Mouse (Mus musculus): ENCODE results near the gene Traf3ip2.

Traf3ip2 gene

DNA sequence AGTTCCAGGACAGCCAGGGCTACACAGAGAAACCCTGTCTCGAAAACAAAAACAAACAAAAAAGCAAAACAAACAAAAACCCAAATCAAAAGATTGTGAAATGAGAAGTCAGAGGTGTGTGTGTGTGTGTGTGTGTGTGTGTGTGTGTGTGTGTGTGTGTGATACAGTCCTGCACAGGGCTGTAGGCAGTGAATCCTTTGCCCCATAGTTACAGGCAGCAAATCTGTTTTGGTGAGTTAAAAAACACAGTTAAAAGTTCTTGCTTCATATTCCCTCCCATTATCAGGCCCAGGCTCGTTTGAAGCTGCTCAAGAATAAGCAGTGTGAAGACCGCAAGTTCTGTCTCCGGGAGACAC, at the start of gene Traf3ip2:
TSS of gene Traf3ip2 (plus strand) at position 302 of the 356 bp plus-strand sequence.
- no peak for DNase-seq (ENCODE audit: low read depth, low spot score)

DNA sequence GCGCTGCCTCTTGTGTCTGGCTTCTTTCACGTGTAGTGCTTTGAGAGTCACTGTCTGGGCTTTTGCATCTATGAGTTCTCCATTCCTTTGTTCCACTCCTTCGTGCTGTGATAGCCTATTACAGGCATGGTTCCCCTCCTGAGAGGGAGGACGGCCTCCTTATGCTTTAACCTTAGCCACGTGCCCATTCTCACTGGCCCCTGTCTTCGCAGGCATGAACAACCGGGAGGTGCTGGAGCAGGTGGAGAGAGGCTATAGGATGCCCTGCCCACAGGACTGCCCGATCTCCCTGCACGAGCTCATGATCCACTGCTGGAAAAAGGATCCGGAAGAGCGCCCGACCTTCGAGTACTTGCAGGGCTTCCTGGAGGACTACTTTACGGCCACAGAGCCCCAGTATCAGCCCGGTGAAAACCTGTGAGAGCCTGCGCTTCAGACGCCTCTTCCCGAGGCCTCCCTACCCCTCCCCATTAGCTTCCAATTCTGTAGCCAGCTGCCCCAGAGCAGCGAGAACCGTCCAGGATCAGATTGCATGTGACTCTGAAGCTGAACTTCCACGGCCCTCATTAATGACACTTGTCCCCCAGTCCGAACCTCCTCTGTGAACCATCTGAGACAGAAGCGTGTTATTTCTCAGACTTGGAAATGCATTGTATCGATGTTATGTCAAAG, 49.0 kb upstream of the Traf3ip2 start:
- DNase-seq (ENCODE audit: low read depth, low spot score) = no peak

DNA sequence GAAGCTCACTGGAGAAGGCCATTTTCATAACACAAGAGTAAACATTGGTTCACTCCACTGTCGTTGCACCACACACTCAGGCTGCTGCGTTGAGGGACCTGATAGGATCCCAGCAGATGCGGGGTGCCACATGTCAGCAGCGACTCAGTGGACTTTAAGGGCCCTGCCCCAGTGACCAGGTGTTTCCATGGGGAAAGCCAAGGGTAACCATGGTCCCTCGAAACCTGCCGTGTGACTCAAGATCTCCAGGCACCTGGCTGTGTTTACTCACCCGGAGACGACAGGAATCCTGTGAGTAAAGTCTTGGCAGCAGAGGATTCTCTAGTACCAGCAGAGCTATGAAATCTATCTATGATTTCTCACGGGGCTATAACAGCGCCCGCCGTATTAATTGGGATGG, 45.8 kb upstream of the Traf3ip2 start:
- no peak for DNase-seq (ENCODE audit: low read depth, low spot score)

DNA sequence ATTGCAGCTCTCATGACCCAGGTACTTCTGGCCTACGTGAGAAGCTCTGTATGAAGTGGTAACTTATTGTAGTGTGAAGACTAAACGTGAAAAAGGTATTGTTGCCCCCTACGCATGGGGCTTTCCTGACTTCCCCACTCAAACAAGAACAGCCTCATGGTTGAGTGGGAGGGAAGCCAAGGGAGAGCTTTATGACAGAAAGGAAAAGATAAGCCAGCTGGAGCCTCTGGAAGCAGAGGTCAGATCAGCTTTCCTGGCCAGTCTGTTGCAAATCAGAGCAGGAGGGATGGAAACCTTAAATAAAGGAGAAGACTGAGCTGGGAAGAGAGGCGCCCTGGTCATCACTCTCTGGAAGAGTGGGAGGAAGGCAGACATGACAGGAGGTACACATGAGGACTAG, 43.7 kb upstream of the Traf3ip2 start:
- no peak for DNase-seq (ENCODE audit: low read depth, low spot score)

DNA sequence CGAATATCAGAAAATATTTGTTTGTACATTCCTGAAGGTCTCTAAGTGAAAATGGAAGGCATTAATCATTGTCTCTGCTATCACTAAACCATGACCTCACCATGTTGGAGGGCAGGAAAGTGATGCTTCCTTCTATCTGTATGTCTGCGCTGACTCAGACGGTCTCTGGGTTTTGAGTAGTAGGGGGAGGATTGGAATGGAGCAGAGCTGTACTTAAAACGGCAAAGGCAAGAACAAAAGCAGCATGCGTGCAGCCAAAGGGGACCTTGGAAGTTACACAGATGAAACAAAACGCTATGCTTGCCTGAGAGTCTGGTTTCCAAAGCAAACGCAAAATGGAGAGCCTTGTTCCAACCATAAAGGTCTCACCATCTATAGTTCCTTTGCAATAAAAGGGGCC, 41.7 kb upstream of the Traf3ip2 start:
- no peak for DNase-seq (ENCODE audit: low read depth, low spot score)

DNA sequence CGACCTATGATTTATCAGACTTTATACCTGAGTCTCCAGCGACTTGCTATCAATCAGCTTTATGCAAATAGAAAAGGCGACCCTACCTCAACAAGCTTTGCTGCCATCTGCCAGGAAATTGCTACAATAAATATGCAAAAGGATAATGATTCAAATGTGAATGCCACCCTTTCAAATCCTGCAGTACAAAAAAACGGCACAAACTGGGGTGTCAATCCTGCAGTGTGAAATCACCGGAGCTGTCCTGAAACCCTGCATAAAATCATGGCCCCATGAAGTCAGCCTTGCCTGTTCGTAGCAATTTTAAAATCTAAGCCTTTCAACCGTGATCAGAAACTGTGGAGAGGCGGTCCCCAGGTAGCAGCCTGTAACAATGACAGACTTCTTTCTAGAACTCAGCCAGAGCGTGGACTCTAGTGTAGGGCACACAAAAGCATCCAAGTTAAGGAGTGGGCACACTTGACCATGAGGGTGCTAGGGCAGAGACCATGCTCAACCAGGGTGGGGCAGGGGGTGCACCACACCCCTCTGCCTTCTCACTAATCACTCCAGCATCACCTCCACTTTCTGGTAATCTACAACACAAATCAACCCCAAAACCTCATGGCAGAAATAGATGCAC, 40.6 kb upstream of the Traf3ip2 start:
- no peak for DNase-seq (ENCODE audit: low read depth, low spot score)

DNA sequence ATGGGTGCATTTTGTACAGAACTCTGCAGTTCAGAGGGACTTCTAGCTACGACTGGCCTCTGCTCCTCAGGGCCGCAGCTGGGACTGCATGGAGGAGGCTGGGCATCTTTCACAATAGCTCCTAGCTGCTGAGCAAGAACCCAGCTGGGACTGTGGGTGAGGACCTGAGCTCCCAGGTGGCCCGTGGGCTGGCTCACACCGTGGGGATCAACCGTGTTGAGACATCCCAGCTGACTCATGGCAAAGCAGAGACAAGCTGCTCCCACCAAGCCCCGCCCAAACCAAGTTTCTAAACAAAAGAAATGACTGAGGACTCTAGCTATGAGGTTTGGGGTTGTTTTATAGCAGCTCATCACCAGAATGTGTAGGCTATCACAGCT, 40.1 kb upstream of the Traf3ip2 start:
- DNase-seq (ENCODE audit: low read depth, low spot score) = no peak

DNA sequence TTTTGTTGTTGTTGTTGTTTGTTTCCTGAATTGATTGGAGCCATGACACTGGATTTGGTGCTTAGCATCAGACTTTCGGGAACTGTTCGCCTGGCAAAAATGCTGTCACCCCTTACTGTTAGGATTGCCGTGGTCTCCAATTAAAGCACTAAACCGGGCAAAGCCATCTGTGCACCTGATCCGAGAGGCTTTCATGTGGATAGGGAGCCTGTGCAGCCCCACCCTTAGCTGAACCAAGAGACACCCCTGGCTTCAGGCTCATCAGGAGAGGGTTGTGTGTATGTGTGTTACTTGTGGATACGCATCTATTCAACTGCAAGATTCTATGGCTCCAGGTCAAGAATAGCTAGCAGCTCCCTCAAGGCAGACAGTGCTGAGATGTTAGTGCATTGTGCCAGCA, 36.3 kb upstream of the Traf3ip2 start:
- DNase-seq (ENCODE audit: low read depth, low spot score) = no peak

DNA sequence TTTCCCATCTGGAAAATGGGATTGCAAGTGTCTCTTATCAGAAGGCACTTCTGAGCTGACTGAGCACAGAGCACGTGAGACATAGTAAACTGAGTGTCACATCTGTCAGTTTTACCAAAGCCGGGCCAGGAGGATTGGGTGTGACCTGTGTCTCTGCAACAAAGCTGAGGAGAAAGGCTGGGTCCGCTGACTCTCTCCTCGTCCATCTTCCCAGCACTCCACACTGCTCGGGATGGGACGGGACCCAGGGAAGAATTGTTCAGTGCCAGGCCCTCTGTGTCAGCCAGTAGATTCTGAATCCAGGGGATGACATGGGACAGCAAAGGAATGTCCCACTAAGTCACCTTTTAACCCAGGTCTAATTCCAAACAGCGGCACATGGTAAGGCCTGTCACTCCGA, 32.3 kb upstream of the Traf3ip2 start:
- no peak for DNase-seq (ENCODE audit: low read depth, low spot score)

DNA sequence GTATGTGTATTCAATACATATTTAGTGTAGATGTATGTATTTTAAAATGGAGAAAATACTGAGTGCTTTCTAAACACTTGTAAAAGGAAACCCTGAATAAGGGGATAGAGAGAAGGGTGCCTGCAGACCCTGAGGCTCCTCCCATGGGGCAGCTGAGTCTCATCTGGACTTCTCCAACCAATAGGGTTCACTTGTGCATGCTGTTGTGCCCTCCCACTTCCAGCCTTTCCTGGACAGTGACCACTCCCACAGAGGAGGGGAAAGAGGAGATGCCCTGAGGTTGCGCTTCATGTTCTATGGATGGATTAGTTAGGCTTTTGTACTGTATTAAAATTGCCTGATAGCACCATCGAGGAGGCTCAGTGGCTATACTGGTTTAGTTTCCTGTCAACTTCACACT, 30.3 kb upstream of the Traf3ip2 start:
- no peak for DNase-seq (ENCODE audit: low read depth, low spot score)

DNA sequence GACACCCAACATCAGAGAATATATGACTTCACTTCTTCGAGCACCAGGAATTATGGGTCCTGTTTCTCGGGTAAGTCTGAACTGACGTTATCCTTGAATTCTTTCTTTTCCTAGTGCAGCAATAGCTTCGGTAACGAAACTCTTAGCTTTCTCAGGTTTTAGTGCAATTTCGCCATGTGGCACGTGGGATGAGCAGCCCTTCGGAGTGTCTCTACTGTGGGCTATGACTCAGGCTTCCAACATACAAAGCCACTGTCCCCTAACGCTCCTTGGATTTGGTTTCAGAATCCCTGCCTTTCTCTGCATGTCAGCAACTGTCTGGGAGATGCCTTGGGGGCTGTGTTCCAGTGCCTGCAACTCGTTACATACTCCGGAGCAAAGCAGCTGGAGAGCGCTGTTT, 29.0 kb upstream of the Traf3ip2 start:
- DNase-seq (ENCODE audit: low read depth, low spot score) = no peak

DNA sequence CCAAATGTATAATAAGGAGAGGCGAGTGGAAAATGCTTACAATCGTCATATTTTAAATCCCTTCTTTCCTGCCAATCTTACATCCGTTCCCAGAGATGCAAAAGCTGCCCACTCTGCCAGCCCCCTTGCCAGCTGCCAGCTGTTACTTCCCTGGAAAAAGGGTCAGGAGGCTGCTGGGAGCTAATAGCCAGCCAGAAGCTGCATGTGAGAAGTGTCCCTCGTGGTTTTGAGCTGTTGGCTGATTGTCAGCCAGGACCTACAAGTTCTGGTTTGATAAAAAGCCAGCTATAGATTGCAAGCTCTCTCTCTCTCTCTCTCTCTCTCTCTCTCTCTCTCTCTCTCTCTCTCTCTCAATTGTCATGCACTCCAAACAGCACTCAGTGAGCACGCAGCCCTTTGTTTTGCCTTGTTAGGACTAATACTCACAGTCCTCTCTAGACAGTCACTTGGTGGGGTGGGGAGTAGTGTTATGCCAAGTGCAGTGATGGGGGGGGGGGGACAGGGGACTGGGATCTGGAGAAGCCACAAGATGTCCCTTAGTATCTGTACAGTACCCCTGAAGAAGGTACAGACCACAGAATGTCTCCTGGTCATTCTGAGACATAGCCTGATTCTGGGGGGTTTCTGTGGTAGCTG, 25.3 kb upstream of the Traf3ip2 start:
- DNase-seq (ENCODE audit: low read depth, low spot score) = no peak

DNA sequence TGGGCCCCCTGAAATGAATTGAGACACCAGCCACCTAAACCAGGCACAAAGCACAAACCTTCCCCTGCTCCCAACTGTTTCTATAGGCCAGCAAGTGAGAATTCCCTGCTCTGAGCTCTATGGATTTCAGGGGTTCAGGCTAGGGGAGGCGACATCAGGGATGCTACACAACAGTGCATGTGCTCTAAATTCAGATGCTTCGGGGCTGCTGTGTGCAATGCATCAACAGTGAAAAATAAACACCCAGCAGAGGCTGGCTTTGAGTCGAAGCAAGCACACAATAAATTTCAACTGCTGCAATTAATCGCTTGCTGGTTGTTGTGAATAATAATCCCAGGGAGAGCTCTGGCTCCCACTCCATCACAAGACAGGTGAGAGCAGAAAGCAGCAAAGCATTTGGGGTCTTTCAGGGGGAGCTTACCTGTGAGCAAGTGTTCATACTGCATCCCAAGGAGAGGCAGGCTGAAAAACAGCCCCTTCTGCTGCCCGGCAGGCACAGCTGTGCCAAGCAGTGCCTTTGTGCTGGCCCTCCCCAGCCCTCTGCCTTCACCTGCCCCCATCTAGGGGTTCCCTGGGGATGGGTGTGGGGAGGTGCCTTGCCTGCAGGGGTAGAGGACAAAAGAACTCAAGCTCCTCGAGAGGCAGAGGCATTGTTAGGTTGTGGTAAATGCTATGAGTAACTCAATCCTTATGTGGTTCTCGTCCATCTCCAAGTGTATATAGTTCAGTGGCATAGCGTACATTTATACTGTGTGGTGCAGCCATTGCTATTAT, 24.6 kb upstream of the Traf3ip2 start:
- DNase-seq (ENCODE audit: low read depth, low spot score) = no peak

DNA sequence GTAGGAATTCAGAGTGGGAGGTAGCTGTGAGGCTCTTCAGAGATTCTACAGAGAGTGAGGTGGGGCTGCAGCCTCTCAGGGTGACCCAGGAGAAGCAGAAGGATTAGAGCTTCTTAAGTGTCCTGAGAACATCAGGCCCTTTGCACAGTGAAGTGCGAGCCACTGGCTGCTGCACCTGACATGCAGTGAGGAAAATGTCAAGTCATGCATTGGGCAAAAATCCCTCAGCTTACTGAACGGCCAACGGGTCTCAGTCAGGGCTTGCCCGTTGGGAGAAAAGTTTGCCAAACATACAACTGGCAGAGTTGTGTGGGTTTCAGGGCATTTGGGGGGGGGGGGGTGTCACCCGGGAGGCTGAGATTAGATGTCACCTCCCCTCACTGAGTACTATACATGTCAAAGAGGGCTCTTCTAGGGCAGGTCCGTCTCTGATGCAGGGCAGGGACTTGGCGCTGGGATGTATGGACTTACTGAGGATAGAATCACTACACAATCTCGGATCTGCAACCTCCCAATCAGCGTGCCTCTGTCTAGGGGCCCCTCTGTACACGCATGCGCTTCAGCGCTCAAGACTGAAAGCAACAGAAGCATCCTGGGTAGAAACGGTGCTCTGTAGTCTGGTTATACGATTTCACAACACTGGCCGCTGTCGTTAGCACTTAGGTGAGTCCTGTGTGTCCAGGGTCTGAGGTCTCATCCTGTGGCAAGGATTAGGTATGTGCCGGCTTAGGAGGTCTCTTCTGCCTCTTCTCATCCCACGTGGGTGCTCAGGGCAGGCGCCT, 22.8 kb upstream of the Traf3ip2 start:
- DNase-seq (ENCODE audit: low read depth, low spot score) = no peak

DNA sequence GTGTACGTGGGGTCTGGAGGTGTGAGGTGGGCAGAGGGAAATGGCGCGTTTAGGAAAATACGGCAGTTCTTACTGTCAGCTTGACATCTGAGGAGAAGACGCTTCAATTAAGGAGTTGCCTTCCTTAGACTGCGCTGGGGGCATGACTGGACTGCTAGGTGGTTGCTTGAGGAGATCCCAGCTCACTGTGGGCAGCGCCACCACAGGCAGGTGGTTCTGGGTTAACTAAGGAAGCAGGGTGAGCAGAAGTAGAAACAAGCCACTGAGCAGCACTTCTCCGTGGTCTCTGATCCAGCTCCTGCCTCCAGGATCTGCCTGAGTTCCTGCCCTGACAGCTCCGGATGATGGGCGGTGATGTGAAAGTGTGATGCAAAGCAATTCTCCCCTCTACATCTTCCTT, 22.1 kb upstream of the Traf3ip2 start:
- no peak for DNase-seq (ENCODE audit: low read depth, low spot score)

DNA sequence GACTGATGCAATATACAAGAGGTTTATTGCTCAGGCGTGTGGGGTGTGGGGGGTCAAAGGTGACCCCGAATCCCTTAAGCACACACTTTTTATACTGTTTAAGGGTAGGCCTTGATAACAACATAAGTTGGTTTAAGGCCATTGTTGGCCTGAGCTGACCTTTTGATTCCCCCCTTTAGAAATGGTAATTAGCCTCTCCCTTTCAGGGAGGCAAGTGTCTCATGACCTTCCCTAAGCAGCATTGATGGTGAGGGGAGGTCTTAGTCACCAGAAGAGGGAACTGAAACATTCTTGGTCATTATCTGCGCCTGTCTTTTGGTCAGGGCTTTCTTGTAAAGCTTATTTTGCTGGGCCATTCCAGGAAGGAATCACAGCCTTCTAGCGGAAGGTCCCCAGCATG, 20.2 kb upstream of the Traf3ip2 start:
- DNase-seq (ENCODE audit: low read depth, low spot score) = no peak

DNA sequence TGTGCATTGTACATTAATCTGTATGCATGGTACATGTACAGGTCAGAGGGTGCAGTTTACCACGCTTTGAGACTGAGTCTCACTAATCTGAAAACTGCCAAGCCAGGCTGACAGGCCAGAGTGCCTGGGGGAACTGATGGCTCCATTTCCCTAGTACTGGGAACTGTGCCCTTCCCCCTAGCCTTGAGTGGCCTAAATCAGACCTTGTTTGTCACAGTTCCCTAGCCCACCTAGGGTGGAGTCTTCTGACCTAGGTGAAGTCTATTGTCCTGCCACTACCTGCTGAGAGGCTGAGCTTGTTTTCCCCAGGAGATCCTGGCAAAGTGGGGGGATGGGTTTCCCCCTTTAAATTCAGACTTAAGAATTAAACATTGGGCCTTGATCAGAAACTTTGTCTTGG, 18.0 kb upstream of the Traf3ip2 start:
- no peak for DNase-seq (ENCODE audit: low read depth, low spot score)

DNA sequence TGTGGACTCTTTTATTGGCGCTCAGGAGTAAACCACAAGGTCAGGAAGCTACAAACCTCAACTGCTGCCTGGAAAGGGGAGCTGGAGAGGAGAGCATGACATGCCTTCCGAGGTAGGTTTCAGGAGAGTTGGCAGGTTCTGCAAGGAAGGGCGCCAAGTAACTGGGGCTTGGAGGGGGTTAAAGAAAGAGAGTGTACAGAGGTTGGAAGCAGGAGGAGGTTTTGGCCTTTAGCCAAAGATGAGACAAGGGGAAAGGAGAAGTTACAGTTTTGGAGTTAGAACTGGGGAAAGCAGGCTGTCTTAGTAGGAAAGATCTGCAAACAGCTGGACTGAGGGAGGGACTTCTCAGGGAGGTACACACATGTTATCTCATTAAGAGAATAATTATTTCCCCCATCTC, 16.9 kb upstream of the Traf3ip2 start:
- DNase-seq (ENCODE audit: low read depth, low spot score) = no peak

DNA sequence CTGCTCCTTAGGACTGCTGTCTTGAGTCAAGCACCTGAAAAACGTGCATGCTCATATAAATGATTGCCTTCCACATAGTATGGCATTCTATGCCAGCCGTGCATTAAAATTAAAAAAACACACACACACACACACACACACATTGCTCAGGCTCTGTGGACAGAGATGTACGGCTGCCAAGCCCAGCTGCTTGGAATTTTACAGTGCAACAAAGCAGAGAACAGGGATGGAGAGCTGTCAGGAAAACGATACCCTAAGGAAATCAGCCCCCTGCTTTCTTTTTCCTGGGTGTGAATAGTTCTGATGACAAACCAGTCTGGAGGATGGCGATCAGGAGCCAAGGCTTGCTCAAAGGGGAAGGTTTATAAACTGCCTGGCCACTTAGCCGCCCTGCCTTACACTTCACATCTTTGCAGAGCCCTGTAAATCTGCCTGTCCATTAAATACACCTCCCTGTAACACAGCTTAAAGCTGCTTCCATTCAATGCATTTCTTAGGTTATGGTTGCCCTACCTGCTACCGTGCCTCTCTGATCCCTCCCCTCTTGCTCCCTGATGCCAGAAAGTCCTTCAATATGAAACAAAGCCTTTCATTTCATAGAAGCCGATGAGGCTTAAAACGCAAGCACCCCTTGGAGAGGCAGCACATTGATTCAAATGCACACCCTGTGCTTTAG, 15.5 kb upstream of the Traf3ip2 start:
- DNase-seq (ENCODE audit: low read depth, low spot score) = no peak

DNA sequence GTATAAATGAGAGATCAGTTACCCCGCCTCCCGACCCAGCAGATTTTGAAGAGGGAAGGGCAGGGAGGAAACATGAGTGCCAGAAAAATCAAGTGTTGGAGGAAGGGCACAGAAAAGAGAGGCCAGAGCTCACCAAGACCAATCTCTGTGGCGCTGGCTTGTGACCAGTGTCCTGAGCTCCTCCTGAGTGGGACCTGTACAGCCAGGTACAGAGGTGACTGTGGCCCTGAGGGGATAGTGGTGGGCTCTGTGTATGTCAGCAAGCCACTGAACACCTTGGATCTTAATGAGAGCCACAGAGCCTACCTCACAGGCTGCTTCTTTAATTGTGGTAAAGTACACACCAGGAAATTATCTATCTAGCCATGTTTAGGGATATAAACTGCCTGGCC, 14.9 kb upstream of the Traf3ip2 start:
- DNase-seq (ENCODE audit: low read depth, low spot score) = no peak

DNA sequence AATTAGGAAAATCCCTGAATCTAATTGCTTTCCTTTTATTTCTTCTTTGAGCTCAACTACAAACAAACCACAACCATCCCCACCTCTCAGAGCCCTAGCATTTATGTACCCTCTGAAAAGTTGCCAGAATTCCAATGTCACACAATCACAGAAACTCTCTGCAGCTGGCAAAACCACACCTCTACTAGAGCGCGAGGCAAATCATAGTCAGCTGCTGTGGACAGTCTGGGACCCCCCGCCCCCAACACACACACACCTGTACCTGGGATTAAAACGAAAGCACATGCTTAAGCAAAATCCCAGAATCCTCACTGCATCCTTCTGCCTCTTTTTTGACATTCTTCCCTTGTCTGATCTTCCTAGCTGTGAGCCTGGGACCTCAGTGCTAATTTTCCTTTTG, 13.1 kb upstream of the Traf3ip2 start:
- DNase-seq (ENCODE audit: low read depth, low spot score) = no peak
